Mouse (Mus musculus): ENCODE data around the gene Dusp27. TPM values are rescaled to one million over a fixed set of nuclear protein-coding genes. Genes with fewer than 3 reads are reported as not detected.

Dusp27 gene
- polyA plus RNA-seq, 1 experiment from 2014 or later = 32.2 TPM

DNA sequence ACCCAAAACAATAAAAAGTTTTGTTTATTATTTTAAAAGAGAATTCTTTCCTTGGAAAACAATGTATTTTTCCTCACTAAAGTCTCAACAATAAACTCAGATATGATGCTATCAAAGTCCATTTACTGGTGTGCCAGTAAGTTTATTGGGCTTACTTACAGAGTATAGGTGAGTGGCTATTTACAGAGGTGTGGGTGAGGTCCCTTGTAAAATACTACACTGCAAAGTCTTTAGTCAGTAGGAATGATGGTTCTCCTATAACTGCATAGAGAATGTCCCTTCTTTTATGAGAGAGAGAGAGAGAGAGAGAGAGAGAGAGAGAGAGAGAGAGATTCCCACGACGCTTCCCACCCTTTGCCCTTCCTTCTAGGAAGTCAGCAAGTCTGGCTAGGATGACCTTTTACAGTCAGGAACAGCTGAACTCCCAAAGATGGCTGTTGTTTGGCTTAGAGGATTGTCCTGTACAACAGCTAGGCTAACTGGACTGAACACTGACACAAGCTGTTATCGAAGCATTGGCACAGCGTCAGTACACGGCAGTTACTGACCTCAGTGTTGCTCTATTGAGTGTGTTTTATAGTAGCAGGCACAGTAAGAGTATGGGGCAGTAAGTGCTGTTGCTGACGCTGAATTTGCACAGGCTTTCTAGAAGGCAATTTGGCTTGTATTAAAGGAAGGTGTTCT, 50.5 kb downstream of the Dusp27 start:
- Histone ChIP-seq H3K27me3 (ENCODE audit: control insufficient read depth, insufficient read depth, low read length) (no peaks in the 10 kb centered on the region), H3K4me1 (ENCODE audit: control insufficient read depth, insufficient read depth, low read length) (no peaks in the 10 kb centered on the region), H3K27ac (ENCODE audit: low read depth, low read length) (no peak overlapping the region), H3K4me3 (ENCODE audit: low read depth, low read length) (no peak overlapping the region), H3K9ac (ENCODE audit: low read depth, low read length) (no peak overlapping the region), H3K36me3 (ENCODE audit: control insufficient read depth, insufficient read depth, low read length) (no peaks in the 10 kb centered on the region), H3K4me2 (no peak overlapping the region), H3K9me3 (replicated peaks; ENCODE audit: control insufficient read depth, low read length) (no peaks in the 10 kb centered on the region)
- WGBS (ENCODE audit: insufficient replicate concordance) = 64% methylated on average over 6 of the region's 6 CpGs
- ATAC-seq (replicated peaks; ENCODE audit: insufficient number of reproducible peaks, low FRiP score, low TSS enrichment) = no peak

DNA sequence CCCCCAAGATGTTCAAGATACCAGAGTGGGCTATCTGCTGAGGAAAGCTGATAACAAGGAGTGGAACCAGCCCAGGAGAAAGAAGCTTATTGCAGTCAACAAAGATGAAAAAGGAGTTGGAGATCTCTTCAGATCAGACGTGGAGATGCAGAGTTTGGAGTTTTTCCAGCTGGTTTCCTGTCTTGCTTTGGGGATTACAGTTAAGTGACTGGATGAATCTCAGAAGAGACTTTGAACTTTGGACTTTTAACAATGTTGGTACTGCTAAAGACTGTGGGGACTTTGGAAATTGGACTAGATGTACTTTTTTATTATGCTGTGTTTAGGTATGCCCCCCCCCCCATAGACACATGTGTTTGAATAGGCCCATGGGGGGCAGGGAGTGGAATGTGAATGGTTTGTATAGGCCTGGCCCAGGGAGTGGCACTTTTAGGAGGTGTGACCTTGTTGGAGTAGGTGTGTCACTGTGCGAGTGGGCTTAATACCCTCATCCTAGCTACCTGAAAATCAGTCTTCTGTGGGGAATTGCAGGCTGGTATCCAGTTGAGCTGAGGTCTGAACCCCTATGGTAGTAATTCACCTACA, 59.8 kb downstream of the Dusp27 start:
- ATAC-seq (replicated peaks; ENCODE audit: insufficient number of reproducible peaks, low FRiP score, low TSS enrichment) = no peak
- Histone ChIP-seq H3K4me1 (ENCODE audit: control insufficient read depth, insufficient read depth, low read length) (no peaks in the 10 kb centered on the region), H3K4me2 (no peak overlapping the region), H3K9ac (ENCODE audit: low read depth, low read length) (no peak overlapping the region), H3K27me3 (ENCODE audit: control insufficient read depth, insufficient read depth, low read length) (no peaks in the 10 kb centered on the region), H3K36me3 (ENCODE audit: control insufficient read depth, insufficient read depth, low read length) (no peaks in the 10 kb centered on the region), H3K27ac (ENCODE audit: low read depth, low read length) (no peak overlapping the region), H3K9me3 (replicated peaks; ENCODE audit: control insufficient read depth, low read length) (0 out of 2 replicates have a peak, but pooled peaks cover 3% of the 10 kb centered on the region), H3K4me3 (ENCODE audit: low read depth, low read length) (no peak overlapping the region)
- WGBS (ENCODE audit: insufficient replicate concordance) = 75% methylated on average over 2 of the region's 2 CpGs

DNA sequence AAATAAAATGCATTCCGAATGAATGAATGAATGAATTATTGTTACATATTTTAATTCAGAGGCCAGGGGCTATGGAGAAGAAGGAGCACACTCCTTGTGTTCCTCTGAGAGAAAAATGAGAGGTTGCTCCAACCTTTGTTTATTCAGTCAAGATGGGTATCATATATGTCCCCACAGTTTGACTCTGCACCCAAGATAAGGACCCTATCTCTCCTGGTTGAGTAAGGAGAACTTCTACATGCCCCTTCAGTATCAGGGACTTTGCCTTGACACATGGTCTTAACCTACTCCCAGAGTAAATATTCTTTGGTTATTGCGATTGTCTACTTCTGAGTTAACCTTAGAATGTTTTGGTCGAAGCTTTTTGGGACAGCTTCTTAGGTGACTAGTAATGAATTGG, 63.9 kb downstream of the Dusp27 start:
- H3K4me1 ChIP-seq (ENCODE audit: control insufficient read depth, insufficient read depth, low read length) = no peaks in the 10 kb centered on the region
- H3K4me2 ChIP-seq = no peak overlapping the region
- no peak overlapping the region for H3K9ac ChIP-seq (ENCODE audit: low read depth, low read length)
- H3K4me3 ChIP-seq (ENCODE audit: low read depth, low read length) = no peak overlapping the region
- H3K36me3 ChIP-seq (ENCODE audit: control insufficient read depth, insufficient read depth, low read length) = no peaks in the 10 kb centered on the region
- no peak for ATAC-seq (replicated peaks; ENCODE audit: insufficient number of reproducible peaks, low FRiP score, low TSS enrichment)
- 80% methylated on average over 3 of the region's 3 CpGs for WGBS (ENCODE audit: insufficient replicate concordance)
- H3K9me3 ChIP-seq (replicated peaks; ENCODE audit: control insufficient read depth, low read length) = no peaks in the 10 kb centered on the region
- H3K27me3 ChIP-seq (ENCODE audit: control insufficient read depth, insufficient read depth, low read length) = no peaks in the 10 kb centered on the region
- no peak overlapping the region for H3K27ac ChIP-seq (ENCODE audit: low read depth, low read length)

DNA sequence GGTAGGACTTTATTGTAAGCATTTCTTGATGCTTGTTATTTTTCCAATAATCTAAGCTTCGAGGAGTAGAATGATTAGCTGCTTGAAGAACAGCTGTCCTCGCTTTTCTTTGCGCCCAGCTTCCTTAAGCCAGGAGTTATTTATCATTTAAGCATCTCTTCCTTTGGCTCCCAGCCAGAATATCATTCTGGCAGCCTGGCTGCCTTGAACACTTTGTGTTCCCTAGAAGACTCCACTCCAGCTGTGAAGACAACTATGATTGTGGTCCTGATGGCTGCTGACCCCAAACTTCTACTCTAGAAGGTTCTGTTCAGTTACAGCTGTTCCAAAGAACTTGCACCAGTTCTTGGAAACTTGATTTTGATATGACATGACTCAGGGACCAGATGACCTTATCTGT, 66.2 kb downstream of the Dusp27 start:
- no peak for ATAC-seq (replicated peaks; ENCODE audit: insufficient number of reproducible peaks, low FRiP score, low TSS enrichment)

DNA sequence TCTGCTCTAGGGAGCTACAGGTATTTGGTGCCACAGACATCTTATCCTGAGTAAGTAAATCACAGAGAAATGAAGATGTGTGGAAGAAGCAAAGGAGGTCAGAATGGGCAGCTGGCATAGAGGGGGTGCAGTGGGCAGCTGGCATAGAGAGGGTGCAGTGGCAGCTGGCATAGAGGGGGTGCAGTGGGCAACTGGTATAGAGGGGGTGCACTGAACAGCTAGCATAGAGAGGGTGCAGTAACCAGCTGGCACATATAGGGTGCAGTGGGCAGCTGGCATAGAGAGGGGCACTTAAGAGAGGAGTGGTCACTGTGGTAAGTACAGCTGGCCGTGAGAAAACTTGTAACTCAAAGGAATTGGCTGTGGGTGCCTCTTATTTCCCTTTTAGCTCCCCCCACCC, 67.3 kb downstream of the Dusp27 start:
- Histone ChIP-seq H3K9ac (ENCODE audit: low read depth, low read length) (no peak overlapping the region), H3K36me3 (ENCODE audit: control insufficient read depth, insufficient read depth, low read length) (no peaks in the 10 kb centered on the region), H3K27ac (ENCODE audit: low read depth, low read length) (no peak overlapping the region), H3K4me3 (ENCODE audit: low read depth, low read length) (no peak overlapping the region), H3K4me1 (ENCODE audit: control insufficient read depth, insufficient read depth, low read length) (no peaks in the 10 kb centered on the region), H3K4me2 (no peak overlapping the region), H3K9me3 (replicated peaks; ENCODE audit: control insufficient read depth, low read length) (no peaks in the 10 kb centered on the region), H3K27me3 (ENCODE audit: control insufficient read depth, insufficient read depth, low read length) (peaks cover 2% of the 10 kb centered on the region; the same call in 1 of the 2 replicates)
- 57% methylated on average over 1 of the region's 1 CpGs for WGBS (ENCODE audit: insufficient replicate concordance)
- ATAC-seq (replicated peaks; ENCODE audit: insufficient number of reproducible peaks, low FRiP score, low TSS enrichment) = no peak

More for the DNA sequence above, 66.2 kb downstream of the Dusp27 start:
- Histone ChIP-seq H3K9ac (ENCODE audit: low read depth, low read length) (no peak overlapping the region), H3K4me1 (ENCODE audit: control insufficient read depth, insufficient read depth, low read length) (no peaks in the 10 kb centered on the region), H3K36me3 (ENCODE audit: control insufficient read depth, insufficient read depth, low read length) (no peaks in the 10 kb centered on the region), H3K9me3 (replicated peaks; ENCODE audit: control insufficient read depth, low read length) (no peaks in the 10 kb centered on the region), H3K27ac (ENCODE audit: low read depth, low read length) (no peak overlapping the region), H3K4me3 (ENCODE audit: low read depth, low read length) (no peak overlapping the region), H3K4me2 (no peak overlapping the region), H3K27me3 (ENCODE audit: control insufficient read depth, insufficient read depth, low read length) (no peaks in the 10 kb centered on the region)
- 80% methylated on average over 3 of the region's 3 CpGs for WGBS (ENCODE audit: insufficient replicate concordance)

DNA sequence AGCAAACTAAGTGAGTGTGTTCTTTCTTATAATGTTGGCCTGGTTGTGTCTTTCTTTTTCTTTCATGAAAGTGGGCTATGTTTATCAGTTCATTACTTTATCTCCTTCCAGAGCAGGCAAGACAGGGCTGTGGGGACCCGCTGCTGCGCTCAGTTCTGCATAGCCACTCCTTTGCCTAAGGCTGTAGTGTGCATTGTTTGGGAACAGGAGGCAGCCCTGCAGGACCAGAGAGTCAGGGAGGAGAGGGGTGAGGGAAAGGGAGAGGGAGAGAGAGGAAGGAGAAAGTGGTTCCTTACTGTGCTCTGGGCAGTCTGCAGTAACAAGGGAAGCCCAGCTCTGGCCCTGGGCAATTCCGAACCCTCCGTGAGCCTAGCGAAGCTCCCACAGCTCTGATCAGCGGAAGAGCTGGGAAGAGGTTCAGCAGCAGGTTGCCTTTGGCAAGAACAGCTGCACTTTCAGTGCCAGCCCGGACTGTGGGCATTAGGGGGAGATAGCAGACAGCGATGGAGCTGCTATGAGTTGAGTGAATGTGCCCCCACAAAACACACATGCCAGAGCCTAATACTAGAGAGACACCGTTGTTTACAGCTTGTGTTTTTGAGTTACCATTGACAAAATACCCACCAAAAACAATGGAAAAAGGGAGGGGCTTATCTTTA, 71.5 kb downstream of the Dusp27 start:
- H3K27ac ChIP-seq (ENCODE audit: low read depth, low read length) = no peak overlapping the region
- no peak overlapping the region for H3K4me3 ChIP-seq (ENCODE audit: low read depth, low read length)
- H3K9me3 ChIP-seq (replicated peaks; ENCODE audit: control insufficient read depth, low read length) = no peaks in the 10 kb centered on the region
- H3K27me3 ChIP-seq (ENCODE audit: control insufficient read depth, insufficient read depth, low read length) = peaks cover 3% of the 10 kb centered on the region; the same call in 1 of the 2 replicates
- WGBS (ENCODE audit: insufficient replicate concordance) = 41% methylated on average over 9 of the region's 9 CpGs
- H3K9ac ChIP-seq (ENCODE audit: low read depth, low read length) = 0 out of 2 replicates have a peak overlapping the region, but pooled peaks have one; percentile 10
- ATAC-seq (replicated peaks; ENCODE audit: insufficient number of reproducible peaks, low FRiP score, low TSS enrichment) = no peak
- no peaks in the 10 kb centered on the region for H3K4me1 ChIP-seq (ENCODE audit: control insufficient read depth, insufficient read depth, low read length)
- H3K4me2 ChIP-seq = no peak overlapping the region; the same call in 1 of the 2 replicates
- no peaks in the 10 kb centered on the region for H3K36me3 ChIP-seq (ENCODE audit: control insufficient read depth, insufficient read depth, low read length)

DNA sequence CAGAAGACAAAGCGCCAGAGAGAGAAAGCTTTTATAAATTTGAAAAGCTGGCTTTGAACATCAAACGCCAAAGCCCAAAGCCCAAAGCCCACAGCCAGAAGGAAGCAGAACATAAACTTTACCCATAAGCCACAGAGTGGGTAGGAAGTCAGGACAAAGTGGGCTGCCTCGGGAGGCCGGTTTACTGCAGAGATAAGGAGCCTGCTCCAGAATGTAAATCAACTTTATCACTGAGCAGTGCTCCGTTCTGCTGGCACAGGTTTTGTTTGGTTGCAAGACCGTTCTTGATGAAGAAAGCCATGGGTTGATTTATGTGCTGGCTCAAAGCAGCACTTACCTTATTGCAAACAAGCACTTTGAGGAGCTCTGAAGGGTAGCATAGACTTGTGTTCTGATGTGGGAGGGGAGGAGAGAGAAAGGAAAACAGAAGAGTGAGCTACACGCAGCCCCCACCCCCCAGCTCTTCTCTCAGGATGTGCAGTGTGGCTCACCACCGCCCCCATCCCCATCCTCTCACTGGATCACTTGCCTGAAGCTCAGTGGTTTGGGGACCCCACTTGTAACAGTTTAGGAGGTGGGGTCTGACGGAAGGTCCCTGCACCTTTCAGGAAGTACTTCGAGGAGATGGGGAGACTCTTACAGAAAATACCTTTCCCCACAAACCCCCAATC, 74.3 kb downstream of the Dusp27 start:
- H3K9ac ChIP-seq (ENCODE audit: low read depth, low read length) = no peak overlapping the region
- peak overlapping the region; percentile 29 for H3K4me2 ChIP-seq
- H3K9me3 ChIP-seq (replicated peaks; ENCODE audit: control insufficient read depth, low read length) = no peaks in the 10 kb centered on the region
- no peak overlapping the region for H3K27ac ChIP-seq (ENCODE audit: low read depth, low read length)
- WGBS (ENCODE audit: insufficient replicate concordance) = 33% methylated on average over 10 of the region's 10 CpGs
- H3K36me3 ChIP-seq (ENCODE audit: control insufficient read depth, insufficient read depth, low read length) = no peaks in the 10 kb centered on the region
- ATAC-seq (replicated peaks; ENCODE audit: insufficient number of reproducible peaks, low FRiP score, low TSS enrichment) = no peak
- no peak overlapping the region for H3K4me3 ChIP-seq (ENCODE audit: low read depth, low read length)
- H3K4me1 ChIP-seq (ENCODE audit: control insufficient read depth, insufficient read depth, low read length) = 0 out of 2 replicates have a peak, but pooled peaks cover 5% of the 10 kb centered on the region
- peaks cover 3% of the 10 kb centered on the region; the same call in 1 of the 2 replicates for H3K27me3 ChIP-seq (ENCODE audit: control insufficient read depth, insufficient read depth, low read length)

DNA sequence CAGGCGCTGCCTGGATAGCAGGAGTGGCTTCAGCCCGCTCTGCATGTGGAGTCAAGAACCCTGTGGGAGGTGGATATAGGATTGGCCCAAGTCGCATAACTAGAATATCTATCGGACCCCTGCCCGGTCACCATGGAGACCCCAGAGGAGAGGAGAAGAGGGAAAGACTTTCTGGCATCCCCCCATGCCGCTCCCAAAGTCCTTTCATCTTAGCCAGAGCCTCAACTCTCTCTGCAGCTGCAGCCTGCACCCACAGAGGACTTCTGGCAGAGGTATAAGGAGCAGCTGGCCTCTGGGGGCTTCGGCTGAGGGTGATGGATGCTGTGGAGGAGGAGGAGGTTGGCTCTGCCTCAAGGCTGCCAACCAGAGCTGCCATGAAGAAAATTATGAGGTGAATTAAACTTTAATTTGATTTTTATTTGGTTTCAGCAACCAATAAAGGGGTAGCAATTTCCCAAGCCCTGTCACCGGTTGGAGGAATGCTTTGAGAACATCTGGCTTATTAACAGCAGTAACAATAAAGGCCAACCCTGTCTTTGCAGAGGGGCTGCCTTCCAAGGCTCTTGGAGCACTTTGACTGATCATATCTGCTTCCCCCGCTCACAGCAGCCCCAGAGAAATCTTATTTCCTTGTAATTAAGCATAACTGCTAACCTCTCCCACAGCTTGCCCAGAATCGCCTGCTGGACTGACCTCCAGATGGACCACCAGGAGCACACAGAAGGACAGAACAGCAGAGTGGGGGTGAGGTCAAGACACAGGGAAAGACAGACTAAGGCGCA, 78.5 kb downstream of the Dusp27 start:
- H3K9ac ChIP-seq (ENCODE audit: low read depth, low read length) = no peak overlapping the region
- ATAC-seq (replicated peaks; ENCODE audit: insufficient number of reproducible peaks, low FRiP score, low TSS enrichment) = no peak

More for the DNA sequence above, 78.5 kb downstream of the Dusp27 start:
- 20% methylated on average over 11 of the region's 11 CpGs for WGBS (ENCODE audit: insufficient replicate concordance)
- no peaks in the 10 kb centered on the region for H3K36me3 ChIP-seq (ENCODE audit: control insufficient read depth, insufficient read depth, low read length)
- H3K4me3 ChIP-seq (ENCODE audit: low read depth, low read length) = peak overlapping the region; percentile 53
- H3K27ac ChIP-seq (ENCODE audit: low read depth, low read length) = no peak overlapping the region
- no peaks in the 10 kb centered on the region for H3K9me3 ChIP-seq (replicated peaks; ENCODE audit: control insufficient read depth, low read length)
- H3K4me2 ChIP-seq = peak overlapping the region; percentile 71
- peaks cover 18% of the 10 kb centered on the region for H3K4me1 ChIP-seq (ENCODE audit: control insufficient read depth, insufficient read depth, low read length)
- H3K27me3 ChIP-seq (ENCODE audit: control insufficient read depth, insufficient read depth, low read length) = peaks cover 3% of the 10 kb centered on the region; the same call in 1 of the 2 replicates

All from heart, embryonic 11.5 days (tissue).